Mouse (Mus musculus) fibroblast of lung, adult 2 months (primary cell): ENCODE data around the gene E030018B13Rik.
A peak's percentile ranks its signal among the peaks of the same experiment; 100 is the strongest.

Source experiments
- DNase-seq: peaks from one replicate; pipeline ENCODE4 v3.0.0-alpha.2; 2011; ENCODE audit warnings: low read depth

The E030018B13Rik gene

DNA sequence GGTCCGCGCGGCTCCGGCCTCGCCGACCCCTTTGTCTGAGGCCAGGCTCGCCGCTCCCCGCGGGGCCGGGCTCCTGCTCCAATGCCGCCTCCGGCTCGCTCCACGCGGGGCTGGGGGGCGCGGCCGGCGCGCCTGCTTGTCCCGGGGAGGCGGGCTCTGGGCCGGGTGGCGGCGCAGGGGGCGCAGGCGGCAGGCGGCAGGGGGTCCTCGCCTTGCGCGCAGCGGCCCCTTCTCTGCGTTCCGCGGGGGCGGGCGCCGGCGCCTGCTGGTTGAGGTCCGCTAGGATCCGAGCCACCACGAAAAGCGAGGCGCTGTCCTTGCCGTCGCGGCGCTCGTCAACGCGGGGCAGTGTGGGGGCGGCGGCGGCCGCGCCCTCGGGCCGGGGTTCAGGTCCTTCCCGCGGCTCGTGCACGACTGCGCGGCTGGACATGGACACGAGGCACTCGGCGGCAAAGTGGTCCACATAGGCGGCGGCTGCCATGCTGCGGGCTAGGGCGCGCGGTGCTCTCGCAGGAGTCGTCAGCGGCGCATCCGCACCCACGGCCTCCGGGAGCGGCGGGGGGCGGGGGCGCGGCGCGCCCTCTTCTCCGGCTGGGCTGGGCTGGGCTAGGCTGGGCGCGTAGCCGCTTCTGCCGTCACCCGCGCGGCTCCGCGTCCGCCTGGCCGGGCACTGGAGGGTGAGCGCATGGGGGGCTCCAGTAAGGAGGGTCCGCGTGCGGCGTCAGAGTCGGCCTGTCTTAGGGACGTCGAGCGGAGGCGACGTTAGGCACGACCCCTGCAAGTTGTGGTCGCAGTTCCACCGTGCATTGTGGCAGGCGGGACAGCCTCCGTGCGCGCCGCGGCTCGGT, 21.6 kb downstream of the E030018B13Rik start:
- no peak for DNase-seq

GRCm38 (mm10) chr7:63938914-63939396, 22.3 kb downstream of the E030018B13Rik start, which contains the start of gene Klf13:
Klf13 (minus strand) TSS chr7:63938915.
- peak; percentile 98 for DNase-seq

DNA sequence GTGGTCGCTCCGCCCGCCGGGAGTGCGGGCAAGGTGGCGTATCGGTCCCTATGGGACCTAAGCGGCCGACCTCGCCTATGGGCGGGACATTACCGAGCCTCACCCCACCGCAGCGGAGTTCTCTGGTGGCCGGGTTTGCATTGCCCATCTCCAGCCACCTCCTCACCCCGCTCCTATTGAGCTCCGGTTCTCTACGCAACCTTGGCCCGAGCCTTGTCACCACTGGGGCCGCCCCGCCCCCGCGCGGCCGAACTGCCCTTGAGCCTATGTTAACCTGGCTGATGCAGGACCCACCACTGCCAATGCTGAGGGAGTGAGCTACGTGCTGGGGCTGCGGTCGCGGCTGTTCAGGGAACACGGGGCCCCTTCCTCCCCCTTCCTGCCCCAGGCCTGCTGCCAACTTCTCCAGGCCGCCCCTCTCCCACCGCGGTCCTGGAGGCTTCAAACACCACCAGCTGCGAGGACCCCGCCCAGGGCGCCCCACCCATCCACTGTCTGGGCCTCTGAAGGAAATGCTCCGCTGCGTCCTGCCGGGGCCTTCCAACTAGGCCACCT, 22.8 kb downstream of the E030018B13Rik start:
- DNase-seq: no peak

- DNase-seq: no peak
Observed at GRCm38 (mm10) chr7:63940321-63940720, 23.7 kb downstream of the E030018B13Rik start.

GRCm38 (mm10) chr7:63941050-63941449, 24.4 kb downstream of the E030018B13Rik start:
- DNase-seq: no peak

DNA sequence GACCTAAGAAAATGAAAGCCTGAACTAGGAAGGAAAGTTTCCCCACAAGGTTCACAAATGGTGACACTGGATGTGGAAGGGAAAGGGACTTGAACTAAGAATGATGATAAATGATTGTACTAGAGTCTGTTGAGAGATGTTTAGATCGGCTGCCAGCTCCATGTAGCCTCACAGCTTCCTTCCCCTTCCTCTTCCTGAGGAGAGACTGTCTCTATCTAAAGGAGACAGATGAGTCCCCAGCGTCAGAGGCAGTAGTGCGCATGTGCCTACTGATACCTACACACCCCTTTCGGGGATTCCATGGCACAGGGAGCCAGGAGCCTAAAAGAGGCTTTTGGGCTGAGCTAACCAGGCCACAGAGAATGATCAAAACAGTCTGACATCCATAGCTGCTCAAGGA, 24.8 kb downstream of the E030018B13Rik start:
- no peak for DNase-seq

DNA sequence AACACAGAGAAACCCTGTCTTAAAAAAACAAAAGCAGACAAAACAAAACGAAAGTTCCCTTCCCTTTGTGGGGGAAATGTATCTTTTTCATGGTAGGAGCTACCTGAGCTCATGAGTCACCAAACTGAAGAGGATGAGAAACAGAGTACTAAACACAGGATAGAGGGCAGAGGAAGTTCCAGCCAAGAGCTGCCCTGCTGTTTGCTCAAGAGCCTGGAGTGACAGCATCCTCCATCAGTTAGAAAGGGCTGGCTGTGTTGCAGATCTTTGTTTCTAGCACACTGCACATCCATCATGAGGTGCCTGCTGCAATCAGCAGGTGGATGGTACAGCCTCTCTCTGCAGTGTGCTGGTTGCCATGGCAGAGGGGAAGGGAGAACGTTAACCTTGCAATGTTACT, 27.3 kb downstream of the E030018B13Rik start:
- DNase-seq: no peak

DNA sequence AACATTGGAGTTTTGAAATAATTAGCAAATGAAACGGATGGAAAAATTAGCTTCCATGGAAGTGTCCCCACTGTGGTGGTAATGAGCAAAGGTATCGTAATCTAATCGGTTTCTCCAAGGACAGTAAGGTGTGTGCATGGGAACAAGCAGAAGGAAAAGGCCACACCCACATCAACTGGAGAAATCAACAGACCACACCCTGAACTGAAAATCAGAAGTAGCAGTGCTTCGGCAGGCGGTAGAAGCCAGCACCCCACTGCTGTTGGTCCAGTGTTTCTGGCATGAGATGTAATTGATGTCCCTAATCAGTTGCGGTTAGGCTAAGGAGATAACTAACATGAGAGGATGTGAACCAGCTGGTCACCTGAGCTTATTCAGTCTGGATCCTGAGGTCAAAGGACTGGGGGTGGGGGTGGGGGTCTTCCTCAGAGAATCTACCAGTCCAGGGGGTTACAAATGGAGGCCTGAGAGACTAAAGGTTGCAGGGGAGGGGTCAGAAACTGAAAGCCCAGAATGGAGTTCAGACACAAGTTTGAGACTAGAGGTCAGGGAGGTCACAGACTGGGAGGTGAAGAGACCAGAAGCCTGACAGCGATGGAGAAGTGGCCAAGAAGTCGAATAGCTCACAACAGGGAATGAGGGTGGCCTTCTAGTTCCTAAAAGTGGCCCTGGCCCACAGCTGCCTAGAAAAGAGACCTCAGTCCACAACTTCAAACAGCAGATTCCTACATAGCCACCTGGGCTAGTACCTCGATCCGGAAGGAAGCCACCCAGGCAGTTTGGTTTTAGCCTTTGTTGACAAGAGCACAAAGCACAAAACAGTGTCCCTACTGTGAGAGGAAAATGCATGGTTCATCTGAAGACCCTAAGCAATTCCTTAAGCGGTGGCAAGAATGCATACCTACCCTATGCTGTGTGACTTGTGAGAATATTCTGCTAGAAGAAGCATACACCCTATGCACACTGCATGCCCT, 31.1 kb downstream of the E030018B13Rik start:
- no peak for DNase-seq

DNA sequence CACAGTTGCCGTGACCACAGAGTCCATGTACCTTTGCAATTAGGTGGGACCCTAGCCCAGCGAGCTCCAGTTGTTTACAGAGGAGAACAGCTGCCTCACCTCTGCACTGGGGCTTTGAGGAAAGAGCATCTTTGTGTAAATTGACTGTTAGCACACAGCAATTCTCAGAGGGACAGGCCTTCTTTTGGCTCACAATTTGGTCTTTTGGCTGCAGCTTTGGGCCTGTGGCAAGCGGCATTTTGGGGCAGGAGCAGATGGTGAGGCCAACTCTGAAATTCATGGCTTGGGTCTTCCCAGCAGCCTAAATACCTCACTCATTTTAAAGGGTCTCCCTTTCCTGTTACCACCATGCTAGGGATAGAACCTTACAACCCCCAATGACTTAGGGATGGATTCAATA, 32.5 kb downstream of the E030018B13Rik start:
- DNase-seq: no peak

DNA sequence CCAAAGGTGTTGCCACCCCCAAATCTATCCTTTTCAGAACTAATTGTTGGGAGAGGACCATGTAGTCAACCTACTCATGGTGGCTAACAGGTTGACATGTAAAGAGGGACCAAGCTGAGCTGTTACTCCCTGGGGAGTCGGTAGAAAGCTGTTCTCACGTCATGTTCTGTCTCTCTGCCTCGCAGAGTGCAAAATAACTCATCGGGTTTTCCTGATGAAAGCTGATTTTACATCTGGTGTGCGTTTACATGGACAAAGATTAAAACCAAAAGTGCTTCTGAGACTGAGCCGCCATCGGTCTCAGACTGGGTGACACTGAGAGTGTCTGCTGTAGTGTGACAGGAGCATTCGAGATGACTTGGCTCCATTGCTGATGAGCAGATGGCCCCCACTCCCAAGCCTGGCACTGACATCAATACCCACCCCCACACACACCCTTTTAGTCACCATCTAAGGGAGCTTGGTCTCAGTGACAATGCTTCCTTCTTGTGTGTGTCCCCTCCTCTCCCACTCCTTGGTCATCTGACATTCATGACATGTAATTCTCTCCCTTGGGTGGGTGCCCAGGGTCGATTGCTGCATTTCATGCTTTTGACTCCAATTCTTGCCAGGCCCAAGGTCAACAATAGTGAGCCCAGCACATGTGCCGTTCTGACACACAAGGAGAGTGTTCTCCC, 34.4 kb downstream of the E030018B13Rik start:
- DNase-seq: no peak

DNA sequence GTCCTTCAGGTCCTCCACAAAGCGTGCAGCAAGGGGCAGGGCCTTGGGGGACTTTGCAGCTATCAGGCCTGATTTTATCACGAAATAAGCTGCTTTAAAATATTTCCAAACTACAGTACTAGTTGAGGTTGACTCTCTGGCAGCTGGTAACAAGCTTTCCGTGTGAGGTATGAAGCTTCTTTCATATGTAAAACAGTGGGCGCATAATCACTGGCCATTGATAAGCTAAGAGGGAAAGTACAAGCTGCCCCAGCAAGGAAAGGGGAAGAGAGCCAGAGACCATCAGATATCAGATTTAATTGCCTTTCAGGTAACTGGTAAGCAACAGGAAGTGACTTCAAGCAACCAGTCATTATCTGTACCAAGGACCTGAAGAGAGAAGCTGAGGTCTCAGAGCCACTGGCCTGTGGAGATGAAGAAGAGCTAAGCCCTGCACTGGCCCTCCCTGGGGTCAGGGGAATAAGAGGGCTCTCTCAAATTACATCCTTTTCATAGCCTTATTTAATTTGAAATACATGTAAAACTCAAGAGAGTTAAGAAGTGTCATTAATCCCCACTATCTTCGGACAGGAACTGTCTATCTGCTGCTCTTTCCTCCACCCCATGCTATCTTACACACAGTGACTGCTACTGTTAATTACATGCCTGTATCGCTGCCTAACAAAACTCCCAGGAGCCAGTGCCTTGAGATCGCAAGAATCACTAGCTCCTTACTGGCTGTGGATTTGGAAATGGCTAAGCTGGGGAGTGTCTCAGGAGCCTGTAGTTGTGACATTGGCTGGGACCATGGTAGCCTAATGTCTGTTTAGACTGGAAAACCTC, 35.6 kb downstream of the E030018B13Rik start:
- DNase-seq: no peak

- no peak for DNase-seq
Observed at GRCm38 (mm10) chr7:63955440-63955839, 38.8 kb downstream of the E030018B13Rik start.

- no peak for DNase-seq
Observed at GRCm38 (mm10) chr7:63956138-63956823, 39.6 kb downstream of the E030018B13Rik start.

- DNase-seq: no peak
Observed at GRCm38 (mm10) chr7:63956981-63957713, 40.5 kb downstream of the E030018B13Rik start.

GRCm38 (mm10) chr7:63957872-63958640, 41.4 kb downstream of the E030018B13Rik start:
- no peak for DNase-seq

DNA sequence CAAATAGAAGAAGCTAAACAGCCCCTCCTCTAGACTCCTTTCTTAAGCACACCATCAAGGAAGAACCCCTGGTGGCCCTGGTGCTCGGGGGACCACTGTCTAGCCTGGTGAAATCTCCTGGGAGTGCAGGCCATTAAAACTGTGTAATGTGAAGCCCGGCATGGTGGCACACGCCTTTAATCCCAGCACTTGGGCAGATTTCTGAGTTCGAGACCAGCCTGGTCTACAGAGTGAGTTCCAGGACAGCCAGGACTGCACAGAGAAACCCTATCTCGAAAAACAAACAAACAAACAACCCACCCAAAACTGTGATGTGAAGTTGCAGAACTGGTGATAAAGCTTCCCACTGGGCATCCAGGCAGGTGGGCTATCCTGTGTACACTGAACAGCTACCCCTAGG, 47.0 kb downstream of the E030018B13Rik start:
- no peak for DNase-seq

DNA sequence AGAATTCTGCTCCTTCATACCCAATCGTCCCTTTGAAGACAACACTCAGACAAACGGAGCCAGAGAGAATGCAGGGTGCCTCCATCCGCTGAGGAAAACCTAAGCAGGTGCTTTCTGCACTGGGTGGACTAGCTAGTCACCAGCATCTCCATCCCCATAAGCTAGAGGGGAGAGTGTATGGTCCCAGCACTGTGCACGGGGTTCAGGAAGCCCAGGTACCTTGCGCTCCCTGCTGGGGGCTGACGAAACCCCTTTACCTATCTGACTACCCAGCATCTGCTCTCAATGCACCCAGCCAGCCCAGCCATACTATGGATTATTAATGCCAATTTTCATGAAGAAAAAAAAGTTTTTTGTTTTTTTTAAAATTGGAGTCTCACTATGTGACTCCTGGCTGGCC, 47.5 kb downstream of the E030018B13Rik start:
- DNase-seq: no peak

- peak; percentile 92 for DNase-seq
Observed at GRCm38 (mm10) chr7:63965135-63965534, 48.5 kb downstream of the E030018B13Rik start.
